8 mouse cellular contexts compared by ENCODE assay signal in genomic region chr17:56350694-56351093, GRCm38 (mm10). TPM values are rescaled to one million over a fixed set of nuclear protein-coding genes. Genes with fewer than 3 reads are reported as not detected.
DNase-seq lines count a peak whose midpoint lies in the region; ATAC-seq and TF ChIP-seq lines count a peak whose summit lies in the region.

No protein-coding gene starts in this region.

- H3K4me1 ChIP-seq in embryonic facial prominence, embryonic 12.5 days = no peaks in the 10 kb centered on the region
- H3K4me1 ChIP-seq in kidney, adult 2 months (ENCODE audit: control insufficient read depth, insufficient read depth, low read length) = no peaks in the 10 kb centered on the region
- H3K4me1 ChIP-seq in limb, embryonic 15.5 days = peaks cover 7% of the 10 kb centered on the region; the same call in 1 of the 2 replicates

- no peak overlapping the region for H3K27ac ChIP-seq in embryonic facial prominence, embryonic 12.5 days
- no peak overlapping the region for H3K27ac ChIP-seq in kidney, adult 2 months (ENCODE audit: insufficient read depth, low read depth, low read length)
- no peak overlapping the region for H3K27ac ChIP-seq in limb, embryonic 15.5 days

- H3K9me3 ChIP-seq in embryonic facial prominence, embryonic 12.5 days = no peaks in the 10 kb centered on the region
- H3K9me3 ChIP-seq in limb, embryonic 15.5 days = no peaks in the 10 kb centered on the region

- peaks cover 38% of the 10 kb centered on the region for H3K36me3 ChIP-seq in embryonic facial prominence, embryonic 12.5 days
- no peaks in the 10 kb centered on the region for H3K36me3 ChIP-seq in kidney, adult 2 months (ENCODE audit: control insufficient read depth, insufficient read depth, low read length)
- peaks cover 53% of the 10 kb centered on the region for H3K36me3 ChIP-seq in limb, embryonic 15.5 days

- WGBS in embryonic facial prominence, embryonic 12.5 days = 33% methylated on average over 2 of the region's 2 CpGs
- 18% methylated on average over 2 of the region's 2 CpGs for WGBS in kidney, adult 2 months
- WGBS in limb, embryonic 15.5 days = 31% methylated on average over 2 of the region's 2 CpGs

- TF ChIP-seq POLR2A in kidney, adult 2 months (IDR thresholded peaks at IDR 0.05; ENCODE audit: low read depth, low read length) = no peak

- no peaks in the 10 kb centered on the region for H3K27me3 ChIP-seq in embryonic facial prominence, embryonic 12.5 days
- no peaks in the 10 kb centered on the region for H3K27me3 ChIP-seq in kidney, adult 2 months (replicated peaks; ENCODE audit: control insufficient read depth, insufficient read depth, low read length)
- no peaks in the 10 kb centered on the region for H3K27me3 ChIP-seq in limb, embryonic 15.5 days

- ATAC-seq in embryonic facial prominence, embryonic 12.5 days (ENCODE audit: insufficient number of reproducible peaks, insufficient read depth, low FRiP score, low TSS enrichment) = peak; percentile 8; the same call in 1 of the 2 replicates
- 0 out of 2 replicates have a peak, but pooled peaks have one; percentile 22 for ATAC-seq in limb, embryonic 15.5 days (ENCODE audit: insufficient number of reproducible peaks, low FRiP score, low TSS enrichment, low read depth)
- peak; percentile 68 for ATAC-seq in monocyte, adult 5-6 weeks (replicated peaks; ENCODE audit: insufficient number of reproducible peaks, low FRiP score, low TSS enrichment, poor library complexity, severe bottlenecking)

- peak; percentile 72 for DNase-seq in A20 (ENCODE audit: low read depth, low spot score)
- DNase-seq in adrenal gland, postnatal 25 days = peak; percentile 83
- DNase-seq in heart, adult 8-10 months (ENCODE audit: low spot score) = peak; percentile 80
- peak; percentile 76 for DNase-seq in kidney, adult 2 months
- peak; percentile 77 to 94 for DNase-seq in spleen, postnatal 4 days (ENCODE audit: low spot score in 2 of 2)

- no peak overlapping the region for H3K4me3 ChIP-seq in embryonic facial prominence, embryonic 12.5 days
- no peak overlapping the region for H3K4me3 ChIP-seq in kidney, adult 2 months (ENCODE audit: insufficient read depth, low read depth, low read length)
- H3K4me3 ChIP-seq in limb, embryonic 15.5 days = no peak overlapping the region

- TF ChIP-seq CTCF in kidney, adult 2 months (conservative IDR thresholded peaks at IDR 0.05; ENCODE audit: insufficient read depth, insufficient read length, low read depth, low read length) = peak; percentile 89

- no peak overlapping the region for H3K4me2 ChIP-seq in embryonic facial prominence, embryonic 12.5 days (replicated peaks)
- H3K4me2 ChIP-seq in limb, embryonic 15.5 days = no peak overlapping the region

- H3K9ac ChIP-seq in embryonic facial prominence, embryonic 12.5 days = no peak overlapping the region
- H3K9ac ChIP-seq in limb, embryonic 15.5 days = no peak overlapping the region

RNA-seq across cellular contexts. Expression of gene Kdm4b, which starts 24.8 kb away (rescaled TPM):
- 38.1 and 52.4 TPM in 2 replicates for total RNA-seq in adrenal gland, postnatal 25 days (2021)
- polyA plus RNA-seq in embryonic facial prominence, embryonic 12.5 days (2016; fragmentation: Nextera tagmentation; extraction: Ambion mirVana) = 54.6 and 58.8 TPM in 2 replicates
- 10 to 100 TPM; 29.0 to 34.4 (median 32.4) TPM for total RNA-seq in heart, adult 8-10 months (2022)
- polyA plus RNA-seq in kidney, adult 2 months (2012; rRNA removed) = 21.6 and 24.9 TPM in 2 replicates
- 35.9 and 37.3 TPM in 2 replicates for polyA plus RNA-seq in limb, embryonic 15.5 days (2015; fragmentation: Nextera tagmentation; extraction: Ambion mirVana)
- total RNA-seq in monocyte, adult 5-6 weeks (2017) = 8.0 to 17.3 TPM (median 10.3 TPM) in 3 replicates

RNA-seq across cellular contexts. Expression of gene Uhrf1, which starts 47.6 kb away (rescaled TPM):
- 14.1 and 14.8 TPM in 2 replicates for total RNA-seq in adrenal gland, postnatal 25 days (2021)
- polyA plus RNA-seq in embryonic facial prominence, embryonic 12.5 days (2016; fragmentation: Nextera tagmentation; extraction: Ambion mirVana) = 157 and 160 TPM in 2 replicates
- 1 to 10 TPM; 1.5 to 2.6 (median 2.2) TPM for total RNA-seq in heart, adult 8-10 months (2022)
- 1.2 and 2.3 TPM in 2 replicates for polyA plus RNA-seq in kidney, adult 2 months (2012; rRNA removed)
- polyA plus RNA-seq in limb, embryonic 15.5 days (2015; fragmentation: Nextera tagmentation; extraction: Ambion mirVana) = 107 and 108 TPM in 2 replicates
- 1.2 to 5.9 TPM (median 3.2 TPM) in 3 replicates for total RNA-seq in monocyte, adult 5-6 weeks (2017)

RNA-seq across cellular contexts. Expression of gene Arrdc5, which starts 50.6 kb away (rescaled TPM):
- not detected in 2 replicates for total RNA-seq in adrenal gland, postnatal 25 days (2021)
- polyA plus RNA-seq in embryonic facial prominence, embryonic 12.5 days (2016; fragmentation: Nextera tagmentation; extraction: Ambion mirVana) = not detected in 2 replicates
- total RNA-seq in heart, adult 8-10 months (2022) = under 1 TPM in 1 of 4 experiments, not detected in 3; 0.41 TPM
- not detected in 2 replicates for polyA plus RNA-seq in kidney, adult 2 months (2012; rRNA removed)
- not detected in 2 replicates for polyA plus RNA-seq in limb, embryonic 15.5 days (2015; fragmentation: Nextera tagmentation; extraction: Ambion mirVana)
- total RNA-seq in monocyte, adult 5-6 weeks (2017) = not detected in 3 replicates

RNA-seq across cellular contexts. Expression of gene Plin3, which starts 58.0 kb away (rescaled TPM):
- total RNA-seq in adrenal gland, postnatal 25 days (2021) = 59.7 and 102 TPM in 2 replicates
- 56.6 and 67.4 TPM in 2 replicates for polyA plus RNA-seq in embryonic facial prominence, embryonic 12.5 days (2016; fragmentation: Nextera tagmentation; extraction: Ambion mirVana)
- total RNA-seq in heart, adult 8-10 months (2022) = 100 to 1,000 TPM; 172 to 233 (median 219) TPM
- polyA plus RNA-seq in kidney, adult 2 months (2012; rRNA removed) = 34.8 and 43.1 TPM in 2 replicates
- 94.2 and 114 TPM in 2 replicates for polyA plus RNA-seq in limb, embryonic 15.5 days (2015; fragmentation: Nextera tagmentation; extraction: Ambion mirVana)
- total RNA-seq in monocyte, adult 5-6 weeks (2017) = 10.2 to 15.5 TPM (median 13.4 TPM) in 3 replicates

Comparison
In these comparisons a context has a peak if more than half of its experiments do, and no peak if none do; other contexts are left out.
1. ATAC-seq: peak in every context shown above with its lines; median percentile 68 in monocyte, adult 5-6 weeks; 22 in limb, embryonic 15.5 days; 8 in embryonic facial prominence, embryonic 12.5 days.